Mouse (Mus musculus) testis, postnatal 14 days (tissue): ENCODE data around the gene Sipa1l2.
A peak's percentile ranks its signal among the peaks of the same experiment; 100 is the strongest.

Source experiments
- DNase-seq: peaks from one replicate; pipeline ENCODE4 v3.0.0; 2021; ENCODE audit warnings: low spot score

The Sipa1l2 gene

DNA sequence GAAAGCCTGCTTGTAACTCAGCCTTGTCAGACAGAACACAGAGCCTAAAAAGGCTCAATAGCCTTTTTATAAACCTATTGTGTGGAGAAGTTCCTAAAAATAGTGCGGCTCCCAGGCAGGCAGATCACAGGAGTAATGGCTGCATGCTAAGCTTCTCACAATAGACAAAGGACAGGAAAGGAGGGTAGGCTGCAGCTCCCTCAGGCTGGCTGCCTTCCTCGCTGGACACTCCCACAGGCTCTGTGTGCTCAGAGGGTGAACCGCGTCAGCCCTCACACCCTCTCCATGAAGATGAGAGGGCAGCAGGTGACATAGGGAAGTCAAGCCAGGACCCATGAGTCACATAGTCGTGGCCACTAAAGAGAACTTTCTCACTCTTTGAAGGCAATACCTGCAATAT, 55.7 kb downstream of the Sipa1l2 start:
- no peak for DNase-seq

DNA sequence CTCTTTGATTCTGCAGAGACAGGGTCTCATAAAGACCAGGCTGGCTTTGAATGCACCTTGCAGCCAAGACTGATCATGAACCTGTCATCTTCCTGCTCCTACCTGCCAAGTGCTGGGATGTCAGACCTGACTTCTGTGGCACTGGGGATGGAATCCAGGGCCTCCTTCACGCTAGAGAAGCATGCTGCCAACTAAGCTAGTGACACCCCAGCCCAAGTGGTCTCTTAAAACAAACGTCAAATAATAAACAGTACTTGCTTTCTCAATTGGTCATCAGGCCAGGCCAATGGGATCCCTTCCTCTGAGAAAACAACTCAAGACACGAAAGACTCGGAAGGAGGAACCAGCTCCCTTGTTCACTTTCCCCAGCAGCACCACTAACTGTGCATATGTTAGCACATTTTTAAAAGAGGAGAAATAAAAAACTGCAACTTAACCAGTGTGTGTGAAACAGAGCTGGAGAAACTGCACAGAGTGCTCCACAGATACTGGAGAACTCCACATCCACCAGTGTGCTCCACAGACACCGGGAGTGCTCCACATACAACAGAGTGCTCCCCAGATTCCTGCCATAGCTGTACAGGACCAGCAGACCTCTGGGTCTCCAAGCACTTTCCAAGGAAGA, 56.3 kb downstream of the Sipa1l2 start:
- no peak for DNase-seq

DNA sequence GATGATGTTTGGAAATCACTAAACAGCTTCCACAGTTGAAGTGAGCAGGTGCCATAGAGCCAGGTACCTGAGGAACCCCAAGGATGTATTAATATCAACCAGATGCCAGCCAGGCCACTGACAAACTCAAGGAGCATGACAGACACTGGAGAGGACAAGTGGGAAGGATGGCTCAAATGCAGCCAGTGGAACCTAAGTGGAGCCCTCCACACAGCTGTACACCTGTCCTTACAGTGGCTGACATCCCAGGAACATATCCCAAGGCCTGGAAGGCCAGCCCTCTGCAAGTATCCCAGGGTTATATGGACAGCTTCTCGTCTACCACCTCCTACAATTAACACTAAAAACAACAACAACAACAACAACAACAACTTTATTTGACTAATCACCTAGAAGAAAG, 57.0 kb downstream of the Sipa1l2 start:
- no peak for DNase-seq

DNA sequence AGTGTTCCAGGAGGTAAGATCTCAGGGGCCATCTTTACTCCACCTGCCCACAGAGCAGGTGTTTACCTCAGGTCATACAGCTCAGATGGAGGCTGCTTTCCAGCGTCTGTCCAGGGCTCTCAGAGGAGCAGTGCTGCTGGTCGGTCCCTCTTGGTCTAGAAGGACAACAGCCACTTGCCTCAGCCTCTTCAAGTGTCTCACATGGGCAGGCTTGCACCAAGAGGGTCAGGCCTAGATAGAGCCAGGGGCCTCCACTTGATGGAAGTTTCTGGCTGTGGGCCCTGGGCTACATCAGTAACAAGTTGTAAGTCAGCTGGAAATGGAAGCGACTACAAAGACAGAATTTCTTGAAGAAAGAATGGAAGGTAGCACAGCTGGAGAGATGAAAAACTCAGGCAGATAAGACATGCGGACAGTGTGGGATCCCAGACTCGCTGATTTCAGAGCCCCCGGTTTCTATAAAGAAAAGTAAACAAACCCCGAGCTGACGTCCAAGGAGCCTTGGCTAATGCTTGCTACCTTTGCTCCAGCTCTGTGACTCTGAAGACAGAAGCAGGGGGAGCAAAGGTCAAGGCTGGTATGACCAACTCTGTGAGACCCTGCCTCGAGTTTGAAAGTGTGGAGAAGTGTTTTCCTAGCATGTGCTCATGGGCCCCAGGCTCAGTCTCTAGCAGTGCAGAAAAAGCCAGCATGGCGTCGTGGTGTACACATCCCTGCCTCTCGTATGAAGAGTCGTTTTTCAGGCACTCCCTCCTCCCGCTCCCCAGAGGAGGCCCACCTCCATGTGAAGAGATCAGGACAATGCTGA, 58.5 kb downstream of the Sipa1l2 start:
- DNase-seq, result no peak

DNA sequence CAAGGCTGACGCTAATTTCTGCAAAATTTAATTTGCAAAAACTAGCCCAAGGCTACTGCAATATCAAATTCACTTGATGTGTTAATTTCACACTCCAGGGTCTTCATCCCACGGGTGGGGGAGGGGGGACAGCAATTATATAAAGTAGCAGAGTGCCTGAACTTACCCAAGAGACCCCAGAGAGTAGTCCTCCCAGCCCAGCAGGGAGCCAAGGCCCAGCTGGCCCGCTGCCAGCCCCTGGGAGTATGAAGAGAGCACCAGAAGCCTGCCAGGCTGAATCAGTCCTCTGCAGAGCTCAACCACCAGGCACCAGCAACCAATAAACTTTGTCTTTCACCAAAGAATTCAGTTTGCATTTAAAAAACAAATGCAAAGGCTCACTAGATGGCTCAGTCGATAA, 59.8 kb downstream of the Sipa1l2 start:
- no peak for DNase-seq

GRCm38 (mm10) chr8:125509175-125509574, 60.4 kb downstream of the Sipa1l2 start:
- DNase-seq, result no peak

GRCm38 (mm10) chr8:125507291-125507690, 62.3 kb downstream of the Sipa1l2 start:
- no peak for DNase-seq

DNA sequence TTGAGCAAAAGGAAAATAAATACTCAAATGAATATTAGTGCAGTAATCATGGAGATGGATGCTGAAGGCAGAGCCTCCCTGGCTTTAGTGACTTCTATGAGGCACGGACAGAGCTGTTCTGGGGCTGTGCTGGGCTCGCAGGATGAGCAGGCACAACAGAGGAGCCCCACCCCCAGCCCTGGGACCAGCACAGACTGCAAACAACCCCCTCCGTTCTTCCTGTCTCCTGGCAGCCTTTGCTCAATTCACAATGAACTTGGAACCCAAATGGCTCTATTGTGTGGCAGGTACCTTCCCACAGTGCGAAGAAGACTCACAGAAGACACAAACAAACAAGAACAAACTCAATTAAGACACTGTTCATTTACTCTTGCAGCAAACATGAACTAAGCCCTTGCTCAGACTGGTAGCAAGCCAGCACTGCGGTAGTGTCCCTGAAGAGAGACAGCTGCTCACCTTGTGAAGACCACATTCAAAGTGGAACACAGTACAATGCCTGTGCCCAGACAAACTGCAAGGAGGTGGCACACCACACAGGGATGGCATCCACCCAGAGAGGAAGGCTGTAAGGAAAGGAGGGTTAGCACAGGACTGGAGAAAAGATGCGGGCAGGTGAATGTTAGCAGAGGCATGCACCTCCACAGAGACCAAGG, 64.9 kb downstream of the Sipa1l2 start:
- no peak for DNase-seq

- no peak for DNase-seq
Observed at GRCm38 (mm10) chr8:125503808-125504207, 65.8 kb downstream of the Sipa1l2 start.

- DNase-seq, result no peak
Observed at GRCm38 (mm10) chr8:125502828-125503227, 66.8 kb downstream of the Sipa1l2 start.

DNA sequence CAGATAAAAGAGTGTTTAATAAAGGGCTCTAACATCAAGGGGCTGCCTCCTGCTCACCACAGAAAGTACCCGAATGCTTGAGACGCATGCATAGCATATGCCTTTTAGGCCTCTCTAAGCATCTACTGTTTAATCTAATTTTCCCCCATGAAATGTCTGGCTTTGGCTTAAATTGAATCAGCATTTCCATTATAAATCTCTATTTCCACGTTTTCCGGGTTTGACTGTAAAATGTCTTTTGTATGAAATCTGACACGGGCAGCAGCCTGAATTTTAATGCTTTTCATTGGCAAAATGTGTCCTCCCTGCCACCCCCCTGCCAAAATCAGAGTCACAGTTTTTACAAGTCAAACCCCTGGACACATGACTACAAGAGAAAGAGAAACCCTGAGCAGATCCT, 69.6 kb downstream of the Sipa1l2 start:
- no peak for DNase-seq

DNA sequence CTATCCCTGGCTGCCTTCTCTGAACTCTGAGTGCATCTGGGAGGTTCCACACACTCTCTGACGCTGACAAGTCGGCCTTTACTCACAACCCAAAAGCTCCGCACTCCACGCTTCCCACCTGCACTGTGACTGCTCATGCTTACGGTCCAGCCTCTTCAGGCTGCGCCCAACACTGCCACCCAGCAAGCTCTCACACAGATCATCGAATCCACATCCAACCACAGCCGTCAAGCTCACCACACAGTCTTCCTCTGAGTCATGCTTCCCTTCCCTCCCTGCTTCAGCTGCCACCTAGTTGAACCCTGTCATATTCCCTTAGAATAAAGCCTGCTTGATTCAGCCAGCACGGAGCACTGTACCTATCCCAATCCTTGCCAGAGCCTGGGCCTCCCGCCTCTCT, 71.1 kb downstream of the Sipa1l2 start:
- DNase-seq, result no peak

DNA sequence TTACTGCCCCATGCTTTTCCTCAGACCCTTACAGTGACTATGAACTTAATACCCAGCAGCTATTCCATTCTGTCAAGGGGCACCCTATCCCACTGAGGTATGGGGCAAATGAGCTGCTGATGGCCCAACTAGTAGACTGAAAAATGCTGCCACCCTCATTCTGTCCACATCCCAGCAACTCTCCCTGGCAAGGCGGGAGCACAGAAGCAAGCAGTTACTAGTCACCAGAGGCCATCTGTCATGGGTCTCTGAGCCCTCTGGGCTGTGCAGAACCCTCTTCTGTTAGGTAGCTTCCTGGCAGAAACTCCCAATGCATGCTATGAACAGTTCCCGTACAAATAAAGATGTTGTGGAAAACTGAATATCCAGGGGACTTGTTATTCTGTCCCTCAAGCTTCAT, 74.1 kb downstream of the Sipa1l2 start:
- DNase-seq, result no peak

- DNase-seq, result no peak
Observed at GRCm38 (mm10) chr8:125493254-125493815, 76.3 kb downstream of the Sipa1l2 start.

- DNase-seq, result no peak
Observed at GRCm38 (mm10) chr8:125492416-125492815, 77.2 kb downstream of the Sipa1l2 start.

DNA sequence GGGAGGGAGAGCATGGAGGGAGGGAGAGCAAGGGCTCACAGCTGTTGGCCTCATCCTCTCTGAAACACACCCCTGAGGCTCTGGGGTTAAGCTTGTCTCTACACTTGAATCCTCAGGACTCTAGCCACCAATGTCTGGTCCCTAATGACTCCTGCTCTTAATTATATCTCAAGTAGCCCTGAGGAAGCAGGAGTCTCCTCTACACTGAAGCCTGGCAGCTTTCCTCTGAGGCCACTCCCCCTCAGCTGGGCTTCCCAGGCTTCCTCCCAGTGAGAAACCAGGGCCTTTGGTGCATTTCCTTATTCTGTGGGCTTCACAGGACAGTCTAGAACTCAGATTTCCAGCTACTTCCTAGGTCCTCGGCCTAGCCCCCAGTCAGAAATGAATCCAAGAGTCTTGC, 80.9 kb downstream of the Sipa1l2 start:
- no peak for DNase-seq

DNA sequence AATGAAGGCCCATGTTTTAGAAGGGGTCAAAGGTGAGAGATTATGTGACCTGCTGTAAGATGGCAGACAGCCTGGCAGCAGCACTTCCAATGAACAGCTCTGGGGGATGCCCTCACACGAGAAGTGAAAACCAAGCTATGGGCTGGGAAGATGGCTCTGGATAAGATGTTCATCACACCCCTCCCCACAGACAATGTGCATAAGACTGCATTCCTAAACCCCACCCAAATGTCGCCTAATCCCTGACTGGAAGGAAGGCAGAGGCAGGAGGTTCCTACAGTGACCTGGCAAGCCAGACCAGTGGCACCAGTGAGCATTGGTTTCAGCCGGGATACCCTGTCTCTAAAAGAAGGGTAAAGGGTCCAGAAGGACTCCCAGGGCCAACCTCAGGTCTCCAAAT, 83.9 kb downstream of the Sipa1l2 start:
- DNase-seq, result no peak

- DNase-seq, result no peak
Observed at GRCm38 (mm10) chr8:125484530-125485196, 84.9 kb downstream of the Sipa1l2 start.

- DNase-seq, result no peak
Observed at GRCm38 (mm10) chr8:125482491-125483096, 87.0 kb downstream of the Sipa1l2 start.

- DNase-seq, result peak; percentile 31
Observed at GRCm38 (mm10) chr8:125474876-125475275, 94.7 kb downstream of the Sipa1l2 start.

DNA sequence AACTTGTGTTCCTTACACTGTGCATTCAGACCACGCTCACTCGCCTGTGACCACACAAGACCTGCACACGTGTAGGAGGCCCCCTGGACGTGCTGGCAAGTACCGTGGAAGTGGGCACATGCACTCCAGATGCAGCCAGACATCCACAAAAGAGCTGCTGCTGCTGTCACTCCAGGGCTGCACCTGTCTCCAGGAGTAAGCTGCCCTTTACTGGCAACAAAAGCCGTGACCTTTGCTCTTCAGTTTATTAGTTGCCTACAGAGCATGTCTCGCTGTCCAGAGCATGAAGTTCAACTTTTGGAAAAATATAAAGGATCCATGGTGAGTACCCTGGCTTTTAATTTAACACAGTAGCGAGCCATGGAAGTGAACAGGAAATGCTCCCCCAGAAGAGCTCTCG, 98.2 kb downstream of the Sipa1l2 start:
- DNase-seq, result no peak
